Mouse (Mus musculus): ENCODE results near the gene Ankrd9. TPM values are rescaled to one million over a fixed set of nuclear protein-coding genes. Genes with fewer than 3 reads are reported as not detected.

Gene Ankrd9
- polyA plus RNA-seq, 1 experiment from 2014 or later: 22.7 TPM

Other genes starting within 250 kb of the Ankrd9 start
- 19.8 and 21.7 TPM in 2 replicates for gene Wdr20, start 241.1 kb downstream of the Ankrd9 start, polyA plus RNA-seq (2015; fragmentation: Nextera tagmentation; extraction: Ambion mirVana)
- gene Mok, start 138.1 kb downstream of the Ankrd9 start, polyA plus RNA-seq (2015; fragmentation: Nextera tagmentation; extraction: Ambion mirVana): 2.4 and 2.6 TPM in 2 replicates
- gene Zfp839, start 128.8 kb downstream of the Ankrd9 start, polyA plus RNA-seq (2015; fragmentation: Nextera tagmentation; extraction: Ambion mirVana): 4.5 and 4.9 TPM in 2 replicates
- 69.6 and 74.2 TPM in 2 replicates for gene Cinp, start 89.9 kb downstream of the Ankrd9 start, polyA plus RNA-seq (2015; fragmentation: Nextera tagmentation; extraction: Ambion mirVana)
- gene Tecpr2, start 89.8 kb downstream of the Ankrd9 start, polyA plus RNA-seq (2015; fragmentation: Nextera tagmentation; extraction: Ambion mirVana): 3.0 and 3.1 TPM in 2 replicates
- gene Rcor1, start 60.3 kb upstream of the Ankrd9 start, polyA plus RNA-seq (2015; fragmentation: Nextera tagmentation; extraction: Ambion mirVana): 9.1 and 9.6 TPM in 2 replicates
- 6.9 and 7.8 TPM in 2 replicates for gene Traf3, start 187.3 kb upstream of the Ankrd9 start, polyA plus RNA-seq (2015; fragmentation: Nextera tagmentation; extraction: Ambion mirVana)
- not detected in 2 replicates for gene 4930595D18Rik, start 205.5 kb upstream of the Ankrd9 start, polyA plus RNA-seq (2015; fragmentation: Nextera tagmentation; extraction: Ambion mirVana)